Mouse (Mus musculus) frontal cortex, postnatal 10 days (tissue): ENCODE measurements around the gene Myo1h.

Source experiments
- DNase-seq, 2 experiments: peaks; one replicate each; pipeline ENCODE4 v3.0.0; 2022; ENCODE audit warnings: low spot score in 2 of 2, mixed read lengths in 1 of 2

Gene Myo1h

DNA sequence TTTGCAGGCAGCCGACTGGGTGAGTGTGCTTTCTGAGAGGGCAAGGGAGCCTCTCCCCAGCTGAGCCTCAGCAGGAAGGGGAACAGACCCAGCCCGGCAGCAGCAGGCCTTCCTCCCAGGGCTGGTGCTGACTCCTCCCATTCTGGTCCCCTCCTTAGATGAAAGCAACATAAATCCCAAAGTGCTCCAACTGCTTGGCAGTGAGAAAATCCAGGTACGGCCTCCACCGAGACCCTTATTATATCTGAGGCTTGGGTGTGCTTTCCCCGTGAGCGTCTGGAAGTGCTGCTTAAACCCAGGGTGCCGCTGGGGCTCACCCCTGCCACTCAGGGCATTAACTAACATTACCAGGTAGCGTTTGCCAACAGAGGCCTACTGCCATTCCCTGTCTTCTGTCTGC is 70.6 kb downstream of the Myo1h start:
- no peak for DNase-seq

- no peak for DNase-seq
These were observed 72.0 kb downstream of the Myo1h start for GRCm38 (mm10) chr5:114360968-114361367.

DNA sequence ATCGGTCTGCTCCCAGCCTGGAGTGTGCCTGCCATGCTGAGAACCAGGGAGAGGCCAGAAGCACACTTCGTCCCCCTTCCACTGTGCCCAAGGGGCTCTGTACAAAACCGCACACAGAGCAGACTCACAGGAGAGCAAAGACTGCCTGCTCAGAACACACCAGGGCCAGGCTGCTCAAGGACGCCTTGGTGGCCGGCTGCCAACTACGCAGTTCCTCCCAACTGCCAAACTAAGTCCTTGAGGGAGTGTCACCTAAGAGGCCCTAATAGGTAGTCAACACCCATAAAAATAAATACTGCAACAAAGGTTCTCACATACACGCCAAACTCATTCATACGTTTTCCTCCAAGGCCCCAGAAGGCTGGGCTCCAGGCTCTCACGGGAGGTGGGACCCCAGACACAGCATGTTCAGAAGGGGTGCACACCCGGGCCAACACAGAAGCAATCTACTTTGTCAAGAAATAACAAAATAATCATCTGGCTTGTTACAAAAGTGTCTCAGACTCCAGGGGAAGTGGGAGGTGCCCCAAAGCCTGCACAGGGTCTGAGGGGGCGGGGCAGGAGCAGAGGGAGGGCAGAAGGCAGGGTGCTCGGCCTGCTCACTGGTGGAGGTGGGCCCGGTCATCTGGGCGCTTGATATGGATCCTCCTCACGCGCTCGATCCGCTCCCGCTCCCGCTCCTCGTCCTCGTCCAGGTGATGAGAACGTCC is 76.2 kb downstream of the Myo1h start:
- no peak for DNase-seq

GRCm38 (mm10) chr5:114368121-114368520 is 79.2 kb downstream of the Myo1h start:
- no peak for DNase-seq

GRCm38 (mm10) chr5:114368803-114369496 is 80.0 kb downstream of the Myo1h start:
- no peak for DNase-seq

GRCm38 (mm10) chr5:114369921-114370320 is 81.0 kb downstream of the Myo1h start:
- DNase-seq: no peak

- no peak for DNase-seq
These were observed 81.4 kb downstream of the Myo1h start for GRCm38 (mm10) chr5:114370371-114370776.

DNA sequence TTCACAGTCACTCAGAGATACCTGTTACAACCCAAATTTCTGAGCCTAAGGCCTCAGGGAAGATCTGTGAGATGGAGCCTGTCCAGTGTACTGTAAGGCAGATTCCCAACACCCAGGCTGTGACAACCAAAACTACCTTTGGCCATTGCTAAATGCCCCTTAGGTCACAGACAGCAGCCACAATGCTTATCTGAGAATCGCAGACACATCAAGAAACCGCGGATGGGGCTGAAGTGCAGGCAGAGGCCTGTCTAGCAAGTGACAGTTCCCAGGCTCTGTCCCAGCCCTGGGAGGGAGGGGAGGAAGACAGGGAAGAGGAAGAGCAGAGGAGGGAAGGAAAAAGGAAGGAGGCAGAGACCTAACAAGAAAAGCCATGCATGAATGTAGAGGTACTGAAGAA is 82.4 kb downstream of the Myo1h start:
- no peak for DNase-seq

DNA sequence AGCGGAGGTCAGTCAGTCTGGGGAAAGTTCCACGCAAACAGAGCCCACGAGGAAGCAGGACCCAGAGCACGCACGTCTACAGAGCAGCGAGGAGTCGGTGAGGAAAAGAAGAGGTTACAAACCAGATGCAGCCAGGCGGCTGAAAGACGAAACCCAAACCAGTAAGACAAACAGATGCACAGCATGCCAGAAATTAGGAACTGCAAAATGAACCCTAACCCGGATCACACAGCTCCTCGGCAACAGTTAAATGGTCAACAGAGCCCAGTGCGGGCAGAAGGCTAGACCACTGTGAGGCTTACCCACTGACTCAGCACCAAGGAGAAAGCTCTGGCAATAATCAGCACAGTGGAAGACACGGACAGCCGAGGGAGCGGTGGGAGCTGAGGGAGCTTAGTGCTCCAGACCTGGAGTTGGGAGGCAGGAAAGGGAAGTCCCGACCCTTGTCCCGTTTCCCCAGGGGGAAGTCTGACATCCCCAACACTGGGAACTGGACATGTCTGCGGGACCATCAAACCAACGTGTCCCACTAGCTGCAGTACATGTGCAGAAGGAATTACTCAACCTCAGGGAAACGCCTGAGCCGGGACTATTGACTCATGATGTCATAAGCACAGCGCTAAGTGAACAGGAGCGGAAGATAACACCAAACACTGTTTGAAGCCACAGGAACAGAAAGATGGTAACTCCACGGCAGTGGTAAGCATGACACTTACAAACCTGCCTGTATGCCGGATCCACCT is 82.9 kb downstream of the Myo1h start:
- no peak for DNase-seq

- no peak for DNase-seq
These were observed 83.6 kb downstream of the Myo1h start for GRCm38 (mm10) chr5:114372565-114372964.

- no peak for DNase-seq
These were observed 84.2 kb downstream of the Myo1h start for GRCm38 (mm10) chr5:114373174-114373573.

DNA sequence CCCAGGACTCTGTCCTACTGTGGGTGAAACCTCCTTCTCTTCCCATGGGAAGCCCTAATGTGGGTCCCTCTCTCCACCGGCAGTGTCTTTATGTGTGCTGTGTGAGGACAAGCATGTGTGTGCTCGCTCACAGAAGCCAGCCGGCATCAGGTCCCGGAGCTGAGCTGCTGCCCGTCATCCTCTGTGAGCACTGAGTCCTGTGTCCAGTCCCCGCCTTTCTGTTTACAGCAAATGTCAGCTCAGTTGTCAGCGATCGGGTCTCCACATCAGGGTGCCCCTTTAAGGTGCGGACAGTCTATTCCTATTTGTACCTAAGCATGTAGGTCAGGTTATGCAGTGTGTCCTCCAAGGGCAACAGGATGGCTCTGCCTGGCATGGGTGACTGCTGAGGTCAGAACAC is 84.6 kb downstream of the Myo1h start:
- no peak for DNase-seq

GRCm38 (mm10) chr5:114374409-114375213 is 85.6 kb downstream of the Myo1h start:
- no peak for DNase-seq

DNA sequence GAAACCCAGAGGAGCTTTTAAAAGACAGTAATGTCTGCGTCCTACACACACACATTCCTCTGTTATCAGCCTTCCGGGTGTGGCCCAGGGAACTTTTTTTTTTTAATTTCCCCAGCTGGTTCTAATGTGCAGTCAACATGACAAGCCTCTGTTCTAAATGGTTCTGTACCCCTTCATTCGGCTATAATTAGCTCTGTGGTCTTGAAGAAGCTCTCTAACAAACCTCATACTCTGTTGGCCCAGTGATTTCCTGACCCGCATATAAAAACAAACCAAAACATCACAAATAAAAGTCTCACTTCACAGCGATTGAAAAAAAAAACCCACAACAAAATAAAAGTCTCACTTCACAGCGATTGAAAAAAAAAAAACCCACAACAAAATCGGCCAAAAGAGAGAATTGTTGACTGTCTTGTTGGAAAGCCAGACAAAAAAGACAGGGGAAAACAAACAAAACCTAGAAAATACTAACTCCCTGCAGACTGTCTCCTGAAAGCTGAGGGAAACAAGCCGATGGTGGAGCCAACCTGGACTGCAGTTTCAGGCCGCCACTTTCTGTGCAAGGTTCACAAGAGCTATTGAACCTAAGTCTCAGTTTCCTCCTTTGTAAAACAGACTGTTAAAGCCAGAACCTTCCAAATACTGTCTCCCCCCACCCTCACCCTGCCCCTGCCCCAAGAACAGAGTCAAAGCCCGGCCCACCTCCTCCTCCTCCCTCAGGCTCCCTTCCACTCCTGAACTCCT is 89.4 kb downstream of the Myo1h start:
- no peak for DNase-seq

GRCm38 (mm10) chr5:114378936-114379335 is 90.0 kb downstream of the Myo1h start:
- no peak for DNase-seq

DNA sequence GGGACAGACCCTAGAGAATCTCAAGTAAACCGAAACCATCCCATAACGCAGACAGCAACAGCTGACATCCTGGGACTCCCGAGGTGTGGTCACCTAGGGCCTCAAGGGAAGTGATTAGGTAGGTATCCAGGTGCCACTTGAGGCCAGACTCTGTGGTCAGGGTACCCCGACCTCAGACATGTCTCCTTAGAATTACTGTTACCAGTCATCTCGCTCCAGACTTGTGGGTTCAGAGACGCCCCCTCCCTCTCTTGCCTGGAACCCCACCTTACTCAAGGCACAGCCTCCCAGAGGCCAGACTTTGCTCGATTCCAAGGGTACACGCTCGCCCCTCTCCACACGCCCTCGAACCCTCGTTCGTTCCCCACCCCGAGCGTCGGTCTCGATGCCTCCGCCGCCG is 90.8 kb downstream of the Myo1h start:
- no peak for DNase-seq

DNA sequence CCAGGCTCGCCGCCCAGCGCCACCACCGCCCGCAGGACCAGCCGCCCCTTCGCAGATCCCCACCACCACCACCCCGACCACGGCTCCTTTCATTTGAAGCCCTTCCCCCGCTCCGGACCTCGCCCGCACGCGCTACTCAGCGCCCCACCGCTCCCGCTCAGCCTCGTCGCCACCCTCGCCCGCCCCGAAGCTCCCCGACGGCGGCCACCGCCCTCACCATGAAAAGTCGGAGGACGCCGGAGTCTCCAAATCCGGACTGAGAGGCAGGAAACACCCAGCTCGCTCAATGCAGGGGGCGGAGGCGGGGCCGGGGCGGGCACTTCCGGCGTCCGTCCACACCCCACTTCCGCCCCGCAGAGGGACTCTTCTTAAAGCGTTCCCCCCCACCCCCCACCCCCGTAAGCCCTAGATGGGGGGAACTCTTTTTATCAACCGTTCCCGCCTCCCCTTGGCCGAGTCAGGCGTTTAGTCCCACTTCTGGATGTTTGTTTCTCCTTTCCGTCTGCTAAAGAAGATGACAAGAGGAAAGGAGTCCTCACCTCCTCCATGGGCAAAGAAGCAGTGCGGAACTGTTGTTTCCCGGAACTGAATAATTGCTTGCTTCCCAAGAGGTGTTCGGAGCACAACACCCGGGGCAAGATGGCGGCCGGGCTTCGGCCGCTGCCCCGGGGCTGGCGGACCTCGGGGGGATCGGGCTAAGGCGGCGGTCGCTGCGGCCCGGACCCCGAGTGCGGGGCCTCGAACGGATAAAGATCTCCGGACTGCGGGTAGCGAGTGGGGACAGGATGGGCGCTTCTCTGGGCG is 91.4 kb downstream of the Myo1h start, which contains the start of the genes Kctd10 and Ube3b:
TSS of gene Kctd10 (minus strand) at position 300 of the 804 bp plus-strand sequence.
TSS of gene Ube3b (plus strand) at position 399 of the 804 bp plus-strand sequence.
- DNase-seq: peak; percentile 62 to 77

DNA sequence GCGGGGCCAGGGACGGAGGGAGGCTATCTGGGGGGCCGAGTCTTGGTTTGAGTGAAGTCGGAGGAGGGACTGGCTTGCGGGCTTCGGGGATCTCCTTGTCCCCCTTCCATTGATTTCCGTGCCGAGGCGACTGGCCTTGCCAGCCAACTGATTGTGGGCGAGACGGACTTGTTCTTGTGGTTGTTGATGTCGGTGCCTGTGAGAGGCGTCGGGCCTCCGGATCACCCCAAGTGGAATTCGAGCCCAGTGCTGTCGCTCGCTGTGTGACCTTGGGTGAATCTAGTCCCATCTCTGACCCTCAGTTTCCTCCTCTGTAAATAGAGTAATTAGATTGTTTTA is 92.0 kb downstream of the Myo1h start:
- no peak for DNase-seq

- no peak for DNase-seq
These were observed 94.4 kb downstream of the Myo1h start for GRCm38 (mm10) chr5:114383184-114383904.

DNA sequence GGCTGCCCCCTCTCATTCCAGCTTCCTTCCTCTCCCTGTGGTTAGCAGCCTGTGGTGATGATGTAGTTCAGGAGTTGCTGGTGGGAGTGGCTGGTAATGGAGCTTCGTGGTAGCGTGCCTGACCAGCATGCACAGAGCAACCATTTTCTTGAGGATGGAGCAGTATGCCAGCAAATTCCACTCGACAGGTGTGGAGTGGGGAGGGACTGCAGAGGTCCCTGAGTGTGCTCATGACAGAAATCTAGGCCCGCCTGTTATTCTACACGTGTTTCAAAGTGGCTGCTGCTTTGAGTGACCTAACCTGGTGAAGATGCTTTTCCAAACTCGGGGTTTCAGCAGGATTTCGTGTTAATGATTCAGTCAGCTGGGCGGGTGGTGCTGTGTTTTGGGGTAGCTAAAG is 95.5 kb downstream of the Myo1h start:
- DNase-seq: no peak
